Mouse (Mus musculus) midbrain, embryonic 10.5 days (tissue): ENCODE data around the gene Lca5. TPM values are rescaled to one million over a fixed set of nuclear protein-coding genes. Genes with fewer than 3 reads are reported as not detected.

Experiments used
- DNase-seq: peaks from one replicate; pipeline ENCODE4 v3.0.0-alpha.2; 2017; ENCODE audit warnings: low spot score
- H3K27ac ChIP-seq: fragments of 300-500 bp; sonication (generic); replicated peaks from 2 replicates; pipeline ENCODE4 v1.5.1; 2016; ENCODE audit warnings: mild to moderate bottlenecking
- H3K27me3 ChIP-seq: fragments of 300-500 bp; sonication (generic); 2 replicates; pipeline ENCODE4 v1.6.1; 2016; ENCODE audit warnings: low read depth, mild to moderate bottlenecking; ENCODE audit not compliant: poor library complexity, severe bottlenecking
- H3K36me3 ChIP-seq: fragments of 300-500 bp; sonication (generic); 2 replicates; pipeline ENCODE4 v1.6.1; 2016; ENCODE audit warnings: mild to moderate bottlenecking, moderate library complexity
- H3K4me1 ChIP-seq: fragments of 300-500 bp; sonication (generic); 2 replicates; pipeline ENCODE4 v1.6.1; 2016
- H3K4me3 ChIP-seq: fragments of 300-500 bp; sonication (generic); 2 replicates; pipeline ENCODE4 v1.5.1; 2016; ENCODE audit warnings: mild to moderate bottlenecking, moderate library complexity
- H3K9me3 ChIP-seq: fragments of 300-500 bp; sonication (generic); replicated peaks from 2 replicates; pipeline ENCODE4 v1.6.1; 2016; ENCODE audit warnings: mild to moderate bottlenecking
- WGBS: fragments of 180-500 bp; shearing (Covaris S2); methylation state at CpG from one replicate; pipeline ENCODE4 v1.1.7; 2016; 5-methylcytosine and 5-hydroxymethylcytosine counted together
- polyA plus RNA-seq: library from polyadenylated mRNA; unstranded; fragments of >200 nt; fragmentation: Nextera tagmentation; extraction: Ambion mirVana; gene quantifications from 2 replicates; pipeline ENCODE4 v1.2.1, GENCODE M21; 2016

The Lca5 gene
- polyA plus RNA-seq, 1 experiment from 2014 or later: 19.9 TPM

DNA sequence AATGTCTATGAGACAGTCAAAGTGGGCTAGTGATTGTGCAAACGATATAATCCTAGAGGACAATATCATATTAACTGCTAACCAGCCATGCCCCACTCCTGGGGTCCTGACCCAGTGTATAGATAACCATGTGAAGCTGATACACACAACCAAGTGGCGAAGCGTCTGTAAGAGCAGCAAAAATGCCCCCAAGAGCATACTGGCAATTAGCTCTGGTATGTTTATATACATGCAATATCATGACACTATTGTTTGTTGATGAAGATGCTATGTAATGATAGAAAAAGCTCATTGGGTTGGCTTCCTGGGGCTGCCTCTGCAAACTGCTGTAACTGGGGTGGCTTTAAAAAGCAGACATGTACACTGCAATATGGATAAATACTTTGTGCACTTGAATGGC is 57.7 kb downstream of the Lca5 start:
- H3K27ac ChIP-seq: no peak overlapping the region
- WGBS: 71% methylated on average over 3 of the region's 3 CpGs
- no peaks in the 10 kb centered on the region for H3K27me3 ChIP-seq
- H3K36me3 ChIP-seq: no peaks in the 10 kb centered on the region
- H3K4me3 ChIP-seq: no peak overlapping the region
- DNase-seq: no peak
- no peaks in the 10 kb centered on the region for H3K9me3 ChIP-seq
- H3K4me1 ChIP-seq: peaks cover 5% of the 10 kb centered on the region; the same call in 1 of the 2 replicates

- 55% methylated on average over 3 of the region's 3 CpGs for WGBS
- peak; percentile 36 for DNase-seq
- no peaks in the 10 kb centered on the region for H3K9me3 ChIP-seq
- no peak overlapping the region for H3K27ac ChIP-seq
- H3K27me3 ChIP-seq: no peaks in the 10 kb centered on the region
- H3K4me3 ChIP-seq: no peak overlapping the region
- peaks cover under 1% of the 10 kb centered on the region; the same call in 1 of the 2 replicates for H3K4me1 ChIP-seq
- H3K36me3 ChIP-seq: no peaks in the 10 kb centered on the region
Measured at GRCm38 (mm10) chr9:83382775-83383174, 58.2 kb downstream of the Lca5 start.

DNA sequence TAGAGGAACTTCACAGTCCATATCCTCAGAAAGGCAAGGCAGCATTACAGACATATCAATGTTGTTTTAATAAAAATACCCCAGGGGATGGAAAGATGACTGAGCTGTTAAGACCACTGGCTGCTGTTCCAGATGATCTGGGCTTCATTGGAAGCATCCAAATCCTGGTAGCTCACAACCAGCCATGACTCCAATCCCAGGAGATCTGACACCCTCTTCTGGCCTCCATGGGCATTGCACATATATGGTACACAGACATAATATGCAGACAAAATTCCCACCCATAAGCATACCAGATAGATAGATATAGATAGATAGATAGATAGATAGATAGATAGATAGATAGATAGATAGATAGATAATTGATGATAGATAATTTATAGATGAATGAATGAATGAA is 59.6 kb downstream of the Lca5 start:
- Histone ChIP-seq H3K27ac (no peak overlapping the region), H3K27me3 (no peaks in the 10 kb centered on the region), H3K36me3 (no peaks in the 10 kb centered on the region), H3K9me3 (no peaks in the 10 kb centered on the region), H3K4me1 (no peaks in the 10 kb centered on the region), H3K4me3 (no peak overlapping the region)
- peak; percentile 19 for DNase-seq

GRCm38 (mm10) chr9:83379661-83380060 is 61.3 kb downstream of the Lca5 start:
- no peaks in the 10 kb centered on the region for H3K9me3 ChIP-seq
- 92% methylated on average over 10 of the region's 10 CpGs for whole genome bisulfite sequencing
- no peak overlapping the region for H3K4me3 ChIP-seq
- no peak for DNase-seq
- no peaks in the 10 kb centered on the region for H3K27me3 ChIP-seq
- H3K27ac ChIP-seq: no peak overlapping the region
- H3K36me3 ChIP-seq: no peaks in the 10 kb centered on the region
- H3K4me1 ChIP-seq: no peaks in the 10 kb centered on the region

DNA sequence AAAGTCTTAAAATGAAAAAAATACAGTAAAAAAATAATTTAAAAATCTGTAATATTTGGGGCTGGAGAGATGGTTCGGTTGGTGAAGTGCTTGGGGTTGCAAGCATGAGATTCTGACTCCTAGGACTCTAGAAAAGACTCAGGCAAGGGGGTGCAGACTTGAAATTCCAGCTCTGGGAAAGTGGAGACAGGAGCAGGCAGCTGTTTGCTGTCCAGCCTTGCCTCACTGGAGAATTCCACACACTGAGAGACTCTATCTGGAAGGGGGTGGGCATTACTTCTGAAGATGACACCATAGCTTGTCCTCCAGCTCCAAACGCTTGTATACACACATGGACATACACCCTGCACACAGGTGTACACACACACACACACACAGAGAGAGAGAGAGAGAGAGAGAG is 63.8 kb downstream of the Lca5 start:
- Histone ChIP-seq H3K27ac (no peak overlapping the region), H3K4me1 (no peaks in the 10 kb centered on the region), H3K4me3 (no peak overlapping the region), H3K36me3 (no peaks in the 10 kb centered on the region), H3K27me3 (no peaks in the 10 kb centered on the region), H3K9me3 (no peaks in the 10 kb centered on the region)
- no peak for DNase-seq
- whole genome bisulfite sequencing: 81% methylated on average over 2 of the region's 2 CpGs

DNA sequence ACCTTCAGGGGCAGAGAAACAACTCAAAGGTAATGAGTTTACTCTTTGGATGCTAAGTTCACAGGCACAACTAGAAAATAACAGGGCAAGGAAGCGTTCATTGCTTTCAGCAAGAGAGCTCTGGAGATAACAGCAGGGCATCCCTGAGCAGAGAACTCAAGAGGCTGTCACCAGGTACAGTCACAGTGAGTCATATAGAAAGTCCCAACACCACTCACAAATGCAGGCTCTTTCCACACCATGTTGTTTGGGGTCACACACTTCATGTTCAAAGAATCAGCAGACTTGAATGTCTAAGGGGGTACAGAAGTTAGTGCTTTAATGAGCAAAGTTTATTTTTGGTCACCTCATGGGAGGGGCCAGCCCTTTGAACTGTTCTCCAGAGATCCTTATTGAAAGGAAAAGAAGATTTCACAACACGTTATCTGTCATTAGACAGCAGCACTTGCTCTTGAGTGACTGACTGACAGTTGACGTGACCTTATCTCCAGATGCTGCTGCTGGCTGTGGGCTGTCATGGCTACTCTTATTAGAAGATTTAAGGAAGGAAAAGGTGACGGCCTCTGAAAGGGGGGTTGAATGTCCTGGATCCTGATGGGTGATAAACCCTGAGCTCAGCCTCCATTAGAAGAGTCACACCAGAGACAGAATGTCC is 65.3 kb downstream of the Lca5 start:
- Histone ChIP-seq H3K36me3 (no peaks in the 10 kb centered on the region), H3K9me3 (no peaks in the 10 kb centered on the region), H3K4me1 (no peaks in the 10 kb centered on the region), H3K4me3 (no peak overlapping the region), H3K27me3 (no peaks in the 10 kb centered on the region), H3K27ac (no peak overlapping the region)
- 83% methylated on average over 4 of the region's 4 CpGs for WGBS
- DNase-seq: no peak

DNA sequence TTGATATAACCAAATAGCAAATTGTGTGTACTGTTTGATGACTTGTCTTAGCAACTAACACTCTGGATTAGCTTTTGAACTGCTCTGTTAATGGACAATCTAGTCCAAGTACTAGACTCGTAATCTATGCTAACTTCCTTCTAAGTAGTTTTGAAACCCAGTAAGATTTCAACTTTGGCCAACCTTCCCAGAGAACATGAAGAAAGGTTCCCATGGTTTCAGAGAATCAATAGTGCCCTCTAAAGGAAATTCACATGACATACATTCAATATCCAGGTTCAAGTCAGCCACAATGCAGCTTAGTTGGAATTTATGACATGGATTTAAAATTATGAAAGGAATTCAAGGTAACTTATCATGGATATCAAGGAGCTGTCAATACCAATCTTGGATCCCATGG is 70.0 kb downstream of the Lca5 start:
- DNase-seq: no peak
- H3K27ac ChIP-seq: no peak overlapping the region
- H3K36me3 ChIP-seq: no peaks in the 10 kb centered on the region
- no peaks in the 10 kb centered on the region for H3K4me1 ChIP-seq
- no peak overlapping the region for H3K4me3 ChIP-seq
- no peaks in the 10 kb centered on the region for H3K27me3 ChIP-seq
- H3K9me3 ChIP-seq: no peaks in the 10 kb centered on the region
- 58% methylated on average over 1 of the region's 1 CpGs for WGBS

DNA sequence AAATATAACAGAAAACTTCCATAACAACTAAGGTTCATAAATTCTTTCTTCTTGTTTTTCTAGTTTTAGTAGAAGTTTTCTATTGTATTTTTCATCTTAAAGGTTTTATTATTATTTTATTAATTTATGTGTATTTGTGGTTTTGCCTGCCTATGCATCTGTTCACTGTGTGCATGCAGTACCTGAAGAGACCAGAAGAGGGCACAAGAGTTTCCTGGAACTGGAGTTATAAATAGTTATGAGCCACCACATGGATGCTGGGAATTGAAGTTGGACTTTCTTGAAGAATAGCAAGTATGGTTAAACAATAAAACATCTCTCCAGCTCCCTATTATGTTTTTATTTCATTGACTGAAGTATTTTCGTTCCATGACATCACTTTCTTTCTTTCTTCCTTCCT is 72.7 kb downstream of the Lca5 start:
- no peaks in the 10 kb centered on the region for H3K36me3 ChIP-seq
- H3K4me1 ChIP-seq: no peaks in the 10 kb centered on the region
- DNase-seq: peak; percentile 28
- H3K9me3 ChIP-seq: no peaks in the 10 kb centered on the region
- WGBS: 91% methylated on average over 1 of the region's 1 CpGs
- no peak overlapping the region for H3K4me3 ChIP-seq
- no peaks in the 10 kb centered on the region for H3K27me3 ChIP-seq
- H3K27ac ChIP-seq: no peak overlapping the region

DNA sequence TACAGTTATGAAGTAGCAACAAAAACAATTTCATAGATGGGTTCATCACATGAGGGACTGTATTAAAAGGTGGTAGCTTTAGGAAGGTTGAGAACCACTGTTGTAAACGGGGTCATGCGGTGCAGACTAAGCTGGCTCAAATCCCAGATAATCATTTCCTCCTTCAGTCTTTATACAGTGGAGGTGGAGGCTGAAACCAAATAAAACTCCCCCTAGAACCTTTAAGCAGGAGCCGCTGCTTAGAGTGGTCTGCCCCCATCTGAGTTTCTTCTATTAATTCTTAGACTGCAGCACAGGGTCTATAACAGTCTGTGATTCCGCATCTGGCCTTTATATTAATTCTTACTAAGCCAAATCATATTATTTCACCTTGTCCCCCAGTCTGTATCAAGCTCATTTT is 85.1 kb downstream of the Lca5 start:
- Histone ChIP-seq H3K4me3 (no peak overlapping the region), H3K4me1 (peaks cover 13% of the 10 kb centered on the region), H3K27me3 (no peaks in the 10 kb centered on the region), H3K27ac (no peak overlapping the region), H3K36me3 (no peaks in the 10 kb centered on the region), H3K9me3 (no peaks in the 10 kb centered on the region)
- 66% methylated on average over 4 of the region's 4 CpGs for WGBS
- no peak for DNase-seq

- Histone ChIP-seq H3K4me3 (no peak overlapping the region), H3K4me1 (peaks cover 33% of the 10 kb centered on the region), H3K27ac (no peak overlapping the region), H3K36me3 (no peaks in the 10 kb centered on the region), H3K27me3 (0 out of 2 replicates have a peak, but pooled peaks cover 3% of the 10 kb centered on the region), H3K9me3 (no peaks in the 10 kb centered on the region)
- WGBS: 77% methylated on average over 7 of the region's 7 CpGs
- DNase-seq: no peak
Measured at GRCm38 (mm10) chr9:83353316-83353715, 87.6 kb downstream of the Lca5 start.

DNA sequence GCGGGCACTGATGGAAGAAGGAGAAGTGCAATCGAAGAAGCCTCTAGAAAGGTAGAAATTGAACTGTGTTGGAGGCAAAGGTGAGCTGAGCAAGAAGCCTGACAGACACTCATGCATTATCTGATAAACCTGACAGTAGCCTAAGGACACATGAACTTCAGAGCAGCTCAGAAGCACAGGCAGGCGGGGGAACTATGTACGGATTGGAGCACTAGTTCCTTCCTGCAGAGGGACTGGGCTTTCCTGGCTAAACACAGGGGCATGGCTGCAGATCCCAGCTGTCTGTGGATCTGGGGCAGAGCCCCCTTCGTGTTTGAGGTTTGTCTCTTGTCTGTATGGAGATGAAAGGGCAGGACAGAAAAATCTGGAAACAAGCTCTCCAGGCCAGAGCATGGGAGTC is 89.8 kb downstream of the Lca5 start:
- WGBS: 63% methylated on average over 5 of the region's 5 CpGs
- Histone ChIP-seq H3K9me3 (no peaks in the 10 kb centered on the region), H3K4me3 (no peak overlapping the region), H3K27ac (peak overlapping the region; percentile 69), H3K27me3 (0 out of 2 replicates have a peak, but pooled peaks cover 3% of the 10 kb centered on the region), H3K36me3 (no peaks in the 10 kb centered on the region), H3K4me1 (peaks cover 28% of the 10 kb centered on the region)
- peak; percentile 17 for DNase-seq

DNA sequence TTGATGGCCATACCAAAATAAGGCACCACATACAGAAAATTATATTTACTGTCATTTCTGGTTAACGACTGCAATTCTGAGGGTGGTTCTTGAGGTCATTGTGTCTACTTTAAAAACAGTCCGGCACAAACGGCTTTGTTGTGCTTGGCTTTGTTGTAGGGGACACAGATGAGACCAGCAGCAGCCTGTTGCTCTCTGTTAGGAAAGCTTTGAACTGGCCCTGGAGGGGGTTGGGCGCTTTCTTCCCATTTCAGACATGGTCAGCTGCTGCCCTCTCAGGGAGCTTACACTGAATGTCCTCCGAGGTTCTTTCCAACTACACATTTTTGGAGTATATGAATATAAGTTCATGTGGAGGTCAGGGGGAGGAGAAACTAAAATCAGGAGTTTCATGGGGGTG is 90.3 kb downstream of the Lca5 start:
- Histone ChIP-seq H3K9me3 (no peaks in the 10 kb centered on the region), H3K27me3 (0 out of 2 replicates have a peak, but pooled peaks cover 3% of the 10 kb centered on the region), H3K4me1 (peaks cover 27% of the 10 kb centered on the region), H3K4me3 (no peak overlapping the region), H3K36me3 (no peaks in the 10 kb centered on the region), H3K27ac (peak overlapping the region; percentile 69)
- DNase-seq: peak; percentile 62
- WGBS: 4% methylated on average over 5 of the region's 5 CpGs

DNA sequence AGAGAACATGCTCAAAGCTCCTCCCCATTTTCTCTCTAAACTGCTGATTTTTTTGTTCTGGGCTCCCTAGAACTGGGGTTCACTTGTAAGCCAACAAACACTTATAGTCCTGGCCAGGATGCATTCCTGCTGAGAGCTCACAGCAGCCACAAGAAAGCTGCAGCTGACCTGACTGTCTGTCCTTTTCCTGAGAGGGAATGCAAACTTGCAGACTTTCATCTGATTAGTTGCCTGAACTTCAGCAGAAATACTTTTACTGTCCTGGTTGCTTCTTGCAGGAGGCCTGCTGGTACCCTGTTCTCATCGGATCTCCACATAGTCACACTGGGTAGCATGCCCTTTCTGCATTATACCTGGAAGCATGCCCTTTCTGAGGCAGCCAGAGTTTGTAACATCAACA is 91.0 kb downstream of the Lca5 start:
- peak; percentile 14 for DNase-seq
- 19% methylated on average over 1 of the region's 1 CpGs for WGBS
- Histone ChIP-seq H3K9me3 (no peaks in the 10 kb centered on the region), H3K27ac (peak overlapping the region; percentile 69), H3K27me3 (0 out of 2 replicates have a peak, but pooled peaks cover 3% of the 10 kb centered on the region), H3K36me3 (no peaks in the 10 kb centered on the region), H3K4me3 (no peak overlapping the region), H3K4me1 (peaks cover 27% of the 10 kb centered on the region)
